Mouse (Mus musculus): ENCODE results near the gene Slc12a8.

- TF ChIP-seq CTCF (IDR thresholded peaks at IDR 0.05; ENCODE audit: low read depth) (no peak), EP300 (IDR thresholded peaks at IDR 0.05; ENCODE audit: low read depth) (no peak)
Measured at GRCm38 (mm10) chr16:33670340-33670739, 153.2 kb downstream of the Slc12a8 start.

Data from heart, postnatal 0 days (tissue).